Mouse (Mus musculus) embryonic stem cell, embryonic (primary cell): ENCODE data around the gene Hist1h4f.
"Not testable (repeated sequence)": the region's sequence is repeated elsewhere in the genome, so short reads cannot be mapped to it uniquely, and the experiment has no call there.

Experiments used
- CTCF ChIA-PET, 4 experiments: fragments of 300-600 bp in 2 of 4; fragments of 350-600 bp in 2 of 4; sonication (Branson Sonifier 250); formaldehyde crosslinking; loops; one replicate each; lab custom pipeline; 2022; ENCODE audit warnings: inconsistent platforms in 2 of 4; lab: Charles Lee
- POLR2A ChIA-PET, 4 experiments: fragments of 300-600 bp in 2 of 4; fragments of 350-600 bp in 2 of 4; sonication (Branson Sonifier 250); formaldehyde crosslinking; loops; one replicate each; lab custom pipeline; 2022; ENCODE audit warnings: antibody characterized with exemption in 4 of 4, inconsistent platforms in 1 of 4; lab: Charles Lee

Hist1h4f gene

DNA sequence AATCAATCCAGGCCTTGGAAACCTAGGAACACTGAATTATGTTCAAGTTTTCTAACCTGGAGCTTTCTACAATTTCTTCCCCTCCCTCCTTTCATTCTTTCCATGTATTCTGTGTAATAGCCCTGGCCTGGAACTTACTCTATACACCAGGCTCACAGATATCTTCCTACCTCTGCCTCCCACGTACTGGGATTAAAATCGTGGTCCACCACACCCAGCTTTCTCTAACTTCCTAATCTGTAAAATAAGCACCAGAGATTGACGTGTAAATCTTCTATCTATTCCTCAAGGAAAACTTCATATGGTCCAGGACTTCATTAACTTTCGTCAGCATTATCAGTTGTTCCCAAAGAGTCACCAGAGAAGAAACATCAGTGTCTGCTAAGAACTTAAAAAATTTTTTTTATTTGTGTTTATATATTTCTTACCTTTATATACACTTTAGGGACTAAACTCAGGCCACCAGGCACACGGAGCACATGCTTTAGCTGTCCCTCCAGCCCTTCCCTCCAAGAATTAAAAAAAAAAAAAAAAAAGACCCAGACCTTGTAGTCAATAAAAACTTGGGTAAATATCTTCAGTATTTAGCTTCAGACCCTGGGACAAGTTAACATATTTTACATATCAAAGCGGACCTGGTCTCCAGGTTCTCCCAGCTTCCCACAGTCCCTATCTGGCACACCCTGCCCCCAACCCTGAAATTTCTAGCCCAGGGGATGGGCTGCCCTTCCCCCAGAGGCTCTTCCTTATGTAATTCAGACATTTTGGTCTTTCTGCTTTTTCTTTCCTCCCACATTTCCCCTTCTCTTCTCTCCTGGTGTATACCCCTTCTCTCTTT is 31.0 kb upstream of the Hist1h4f start:
- ChIA-PET POLR2A (interaction anchor here (0.5 to 29.6 kb wide), 130 partner anchors 2 to 1865 kb away, joined by 3 to 794 read pairs (median 6); partner anchors contain the start of genes Hist1h1e (in 4 of the 4), Hist1h2ac (in 4 of the 4), Hist1h2ae (in 4 of the 4) and Hist1h2bc (in 4 of the 4)), CTCF (interaction anchor here in 3 of 4 experiments (0.6 to 1.8 kb wide), 3 partner anchors 12 to 181 kb away, joined by 3 to 7 read pairs (median 4); no protein-coding TSS in a partner anchor)

DNA sequence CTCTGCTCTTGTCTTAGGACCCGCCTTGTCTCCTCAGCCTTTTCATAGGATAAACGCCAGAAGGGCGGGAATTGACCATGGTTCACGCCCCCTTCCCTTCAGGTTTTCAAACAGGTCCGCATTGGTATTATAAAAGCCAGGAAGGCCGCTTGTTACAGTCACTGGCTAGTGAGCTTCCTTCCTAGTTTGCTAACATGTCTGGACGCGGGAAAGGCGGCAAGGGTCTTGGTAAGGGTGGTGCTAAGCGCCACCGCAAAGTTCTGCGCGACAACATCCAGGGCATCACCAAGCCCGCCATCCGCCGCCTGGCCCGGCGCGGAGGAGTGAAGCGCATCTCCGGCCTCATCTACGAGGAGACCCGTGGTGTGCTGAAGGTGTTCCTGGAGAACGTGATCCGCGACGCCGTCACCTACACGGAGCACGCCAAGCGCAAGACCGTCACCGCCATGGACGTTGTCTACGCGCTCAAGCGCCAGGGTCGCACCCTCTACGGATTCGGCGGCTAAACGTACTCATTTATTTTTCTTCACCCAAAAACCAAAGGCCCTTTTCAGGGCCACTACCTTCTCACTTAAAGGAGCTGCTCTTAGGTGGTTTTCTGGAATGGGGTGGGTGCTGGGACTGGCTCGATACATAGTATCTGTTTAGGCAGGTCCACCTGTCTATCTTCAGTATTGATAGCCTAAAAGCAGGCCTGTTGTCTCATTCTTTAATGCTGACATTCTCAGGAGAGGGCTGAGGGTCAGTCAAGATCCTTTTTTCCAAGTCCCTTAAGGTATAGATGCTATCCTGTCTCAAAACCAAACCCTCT is 30.2 kb upstream of the Hist1h4f start, which contains the start of gene Hist1h4d:
TSS of gene Hist1h4d (plus strand) at position 191 of the 811 bp plus-strand sequence.
- CTCF ChIA-PET, result interaction anchor here in 2 of 4 experiments (1.0 to 1.8 kb wide), 2 partner anchors 13 to 20 kb away, joined by 4 to 7 read pairs; no protein-coding TSS in a partner anchor
- POLR2A ChIA-PET, result interaction anchor here (0.6 to 29.6 kb wide), 140 partner anchors 1 to 1865 kb away, joined by 3 to 794 read pairs (median 6); partner anchors contain the start of genes Hist1h1e (in 4 of the 4), Hist1h2ac (in 4 of the 4), Hist1h2ae (in 4 of the 4) and Hist1h2af (in 4 of the 4)

DNA sequence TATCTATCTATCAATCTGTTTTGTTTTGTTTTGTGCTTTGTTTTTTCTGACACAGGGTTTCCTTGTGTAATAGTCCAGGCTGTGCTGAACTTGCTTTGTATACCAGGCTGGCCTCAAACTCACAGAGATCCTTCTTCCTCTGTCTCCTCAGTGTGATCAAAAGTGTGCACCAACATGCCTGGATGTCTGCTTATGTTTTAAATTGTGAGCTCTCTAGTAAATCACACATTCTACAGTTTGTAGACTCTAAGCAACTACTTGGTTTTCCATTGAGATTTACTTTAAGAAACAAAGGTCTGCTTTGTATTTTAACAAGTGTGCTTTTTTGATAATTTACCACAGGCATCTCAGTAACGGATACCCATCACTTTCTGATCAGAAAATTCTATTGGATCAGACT is 26.4 kb upstream of the Hist1h4f start:
- POLR2A ChIA-PET, result interaction anchor here in 3 of 4 experiments (0.7 to 28.3 kb wide), 19 partner anchors 7 to 186 kb away, joined by 3 to 794 read pairs (median 19); partner anchors contain the start of genes Hist1h1d (in 2 of the 3), Hist1h2ab (in 2 of the 3), Hist1h2ac (in 2 of the 3) and Hist1h2af (in 2 of the 3)
- CTCF ChIA-PET, result no interaction called here

DNA sequence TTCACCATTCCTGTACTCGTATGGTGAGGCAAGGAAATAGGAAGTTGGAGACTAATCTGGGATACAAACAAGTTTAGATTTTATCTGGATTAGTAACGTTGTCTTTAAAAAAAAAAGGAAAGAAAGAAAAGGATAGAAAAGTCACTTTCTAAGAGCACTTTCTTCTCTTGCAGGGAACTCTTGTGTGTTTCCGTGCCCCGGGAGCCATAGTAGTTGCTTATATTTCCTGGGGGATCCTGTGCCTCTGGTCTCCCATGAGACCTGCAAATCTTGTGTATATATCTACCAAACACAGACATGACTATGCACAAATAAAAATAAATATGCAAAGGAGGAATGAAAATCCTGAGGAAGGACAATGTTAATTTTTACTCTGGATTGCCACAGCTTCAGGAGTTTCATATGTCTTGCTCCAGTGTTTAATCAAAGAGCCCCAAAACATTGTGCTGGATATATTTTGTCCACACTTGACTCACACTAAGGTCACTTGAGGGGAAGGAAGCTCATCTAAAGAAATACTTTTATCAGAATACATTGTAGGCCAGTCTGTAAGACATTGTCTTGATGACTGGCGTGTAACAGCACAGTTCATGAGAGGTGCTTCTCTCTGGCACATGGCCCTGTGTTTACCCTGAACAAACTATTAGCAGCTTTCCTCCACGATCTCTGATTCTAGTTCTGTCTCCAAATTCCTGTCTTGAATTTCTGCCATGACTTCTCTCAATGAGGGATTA is 25.6 kb upstream of the Hist1h4f start:
- POLR2A ChIA-PET, result interaction anchor here (0.6 to 28.3 kb wide), 59 partner anchors 7 to 1823 kb away, joined by 3 to 794 read pairs (median 5); partner anchors contain the start of genes Hist1h2ac (in 3 of the 4), Hist1h2bc (in 3 of the 4), Hist1h1a (in 2 of the 4) and Hist1h1d (in 2 of the 4)

DNA sequence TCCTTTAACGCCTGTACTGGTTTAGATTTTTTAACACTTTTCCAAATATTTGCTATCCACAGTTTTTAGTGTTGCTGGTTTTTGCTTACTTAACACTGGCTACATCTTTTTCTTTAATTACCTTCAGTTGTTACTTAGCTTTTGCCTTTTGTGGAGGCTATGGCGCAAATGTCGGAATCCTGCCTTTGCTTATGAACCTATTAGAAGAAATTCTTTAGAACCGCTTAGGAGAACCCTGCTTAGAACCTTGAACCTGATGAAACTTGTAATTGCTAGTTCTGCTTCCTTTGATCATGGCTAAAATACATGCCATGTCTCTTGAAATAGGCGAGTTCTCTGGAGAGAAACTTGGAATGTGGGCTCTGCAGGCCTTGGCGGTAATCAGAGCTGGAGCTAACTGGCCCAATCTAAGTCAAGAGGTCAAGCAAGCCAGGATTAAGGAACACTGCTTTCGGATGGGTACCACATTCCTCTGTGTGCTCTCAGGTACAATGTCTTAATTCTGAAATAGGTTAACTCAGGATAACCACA is 25.0 kb upstream of the Hist1h4f start:
- POLR2A ChIA-PET, result interaction anchor here (0.6 to 28.3 kb wide), 67 partner anchors 8 to 1823 kb away, joined by 3 to 794 read pairs (median 5); partner anchors contain the start of genes Hist1h2ac (in 3 of the 4), Hist1h2bc (in 3 of the 4), Hist1h1d (in 2 of the 4) and Hist1h2ab (in 2 of the 4)

More for the DNA sequence above, 25.6 kb upstream of the Hist1h4f start:
- CTCF ChIA-PET, result no interaction called here

DNA sequence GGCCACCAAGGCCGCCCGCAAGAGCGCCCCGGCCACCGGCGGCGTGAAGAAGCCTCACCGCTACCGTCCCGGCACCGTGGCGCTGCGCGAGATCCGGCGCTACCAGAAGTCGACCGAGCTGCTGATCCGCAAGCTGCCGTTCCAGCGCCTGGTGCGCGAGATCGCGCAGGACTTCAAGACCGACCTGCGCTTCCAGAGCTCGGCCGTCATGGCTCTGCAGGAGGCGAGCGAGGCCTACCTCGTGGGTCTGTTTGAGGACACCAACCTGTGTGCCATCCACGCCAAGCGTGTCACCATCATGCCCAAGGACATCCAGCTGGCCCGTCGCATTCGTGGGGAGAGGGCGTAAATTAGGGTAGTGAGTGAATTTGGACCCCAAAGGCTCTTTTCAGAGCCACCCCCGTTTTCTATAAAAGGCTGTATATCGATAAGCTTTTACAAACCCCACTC is 24.4 kb upstream of the Hist1h4f start:
- CTCF ChIA-PET, result not testable (repeated sequence)
- POLR2A ChIA-PET, result interaction anchor here (0.6 to 28.3 kb wide), 62 partner anchors 8 to 1822 kb away, joined by 3 to 794 read pairs (median 5); partner anchors contain the start of genes Hist1h2ac (in 3 of the 4), Hist1h2bc (in 3 of the 4), Hist1h1d (in 2 of the 4) and Hist1h2ab (in 2 of the 4)

More for the DNA sequence above, 25.0 kb upstream of the Hist1h4f start:
- CTCF ChIA-PET, result no interaction called here

DNA sequence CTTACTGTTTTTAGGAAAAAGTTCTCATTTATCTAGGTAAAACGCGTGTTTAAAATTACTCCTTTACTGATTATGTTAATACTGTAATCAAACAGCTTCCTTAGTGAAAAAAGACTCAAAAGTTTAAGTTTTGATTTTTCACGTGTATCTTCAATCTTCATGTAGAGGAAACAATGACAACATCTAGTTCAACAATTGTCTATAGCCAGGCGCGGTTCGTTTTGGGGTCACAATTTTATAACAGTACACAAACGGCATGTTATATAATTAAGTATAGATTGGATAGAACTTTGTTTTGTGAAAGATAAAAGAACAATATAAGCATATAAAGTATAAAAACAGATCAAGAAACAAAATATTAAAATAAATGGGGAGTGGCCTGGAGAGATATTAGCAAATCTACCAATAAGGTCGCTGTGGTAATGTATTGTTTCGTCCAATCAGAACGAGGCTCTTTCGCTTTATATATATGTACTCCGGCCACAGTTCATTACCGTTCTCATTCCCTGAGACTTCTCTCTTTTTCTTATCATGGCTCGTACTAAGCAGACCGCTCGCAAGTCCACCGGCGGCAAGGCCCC is 23.9 kb upstream of the Hist1h4f start, which contains the start of gene Hist1h3d:
TSS of gene Hist1h3d (plus strand) at position 493 of the 581 bp plus-strand sequence.
- ChIA-PET POLR2A (interaction anchor here (0.6 to 28.3 kb wide), 50 partner anchors 7 to 1822 kb away, joined by 3 to 794 read pairs (median 6); partner anchors contain the start of genes Hist1h2ac (in 3 of the 4), Hist1h2bc (in 3 of the 4), Hist1h1d (in 2 of the 4) and Hist1h2af (in 2 of the 4)), CTCF (no interaction called here)

DNA sequence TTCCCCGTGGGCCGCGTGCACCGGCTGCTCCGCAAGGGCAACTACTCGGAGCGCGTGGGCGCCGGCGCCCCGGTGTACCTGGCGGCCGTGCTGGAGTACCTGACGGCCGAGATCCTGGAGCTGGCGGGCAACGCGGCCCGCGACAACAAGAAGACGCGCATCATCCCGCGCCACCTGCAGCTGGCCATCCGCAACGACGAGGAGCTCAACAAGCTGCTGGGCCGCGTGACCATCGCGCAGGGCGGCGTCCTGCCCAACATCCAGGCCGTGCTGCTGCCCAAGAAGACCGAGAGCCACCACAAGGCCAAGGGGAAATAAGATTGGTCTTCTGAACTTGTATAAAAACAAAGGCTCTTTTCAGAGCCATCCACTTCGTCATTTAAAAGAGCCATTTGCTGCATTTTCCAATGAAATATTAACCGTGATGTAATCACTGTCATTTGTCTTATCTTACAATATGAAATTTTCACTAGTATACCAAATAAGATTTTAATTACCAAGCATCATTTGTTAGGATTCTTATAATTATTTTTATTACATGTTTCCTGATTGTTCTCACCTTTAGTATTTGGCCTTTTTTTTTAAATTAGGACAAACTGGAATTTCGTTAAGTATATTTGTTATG is 23.2 kb upstream of the Hist1h4f start:
- POLR2A ChIA-PET, result interaction anchor here in 3 of 4 experiments (0.7 to 28.3 kb wide), 23 partner anchors 10 to 1532 kb away, joined by 3 to 794 read pairs (median 50); partner anchors contain the start of genes Hist1h4d (in 3 of the 3), Hist1h4f (in 3 of the 3), Hist1h1d (in 2 of the 3) and Hist1h2ac (in 2 of the 3)

DNA sequence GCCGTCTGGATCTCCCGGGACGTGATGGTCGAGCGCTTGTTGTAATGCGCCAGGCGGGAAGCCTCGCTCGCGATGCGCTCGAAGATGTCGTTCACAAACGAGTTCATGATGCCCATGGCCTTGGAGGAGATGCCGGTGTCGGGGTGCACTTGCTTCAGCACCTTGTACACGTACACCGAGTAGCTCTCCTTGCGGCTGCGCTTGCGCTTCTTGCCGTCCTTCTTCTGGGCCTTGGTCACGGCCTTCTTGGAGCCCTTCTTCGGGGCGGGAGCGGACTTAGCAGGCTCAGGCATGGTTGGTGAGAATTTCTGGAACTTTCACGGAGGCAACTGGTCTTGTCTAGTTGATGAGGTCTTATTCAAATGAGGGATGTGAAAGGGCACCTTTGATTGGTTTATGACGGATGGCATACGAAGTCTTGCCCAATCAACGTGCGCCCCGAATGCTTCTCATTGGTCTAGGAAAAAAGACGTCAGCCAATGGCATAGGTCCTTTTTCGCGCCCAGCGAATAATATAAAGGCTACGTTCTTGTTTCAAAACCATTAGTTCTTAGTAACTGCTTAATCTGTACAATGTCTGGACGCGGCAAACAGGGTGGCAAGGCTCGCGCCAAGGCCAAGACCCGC is 22.6 kb upstream of the Hist1h4f start, which contains the start of the genes Hist1h2bf and Hist1h2ad:
TSS of gene Hist1h2bf (minus strand) at position 299 of the 627 bp plus-strand sequence.
TSS of gene Hist1h2ad (plus strand) at position 484 of the 627 bp plus-strand sequence.
- POLR2A ChIA-PET, result interaction anchor here (0.7 to 22.3 kb wide), 38 partner anchors 10 to 1539 kb away, joined by 3 to 794 read pairs (median 36); partner anchors contain the start of genes Hist1h4f (in 4 of the 4), Hist1h1d (in 3 of the 4), Hist1h2ac (in 3 of the 4) and Hist1h2bc (in 3 of the 4)
- CTCF ChIA-PET, result not testable (repeated sequence)

More for the DNA sequence above, 23.2 kb upstream of the Hist1h4f start:
- CTCF ChIA-PET, result not testable (repeated sequence)

DNA sequence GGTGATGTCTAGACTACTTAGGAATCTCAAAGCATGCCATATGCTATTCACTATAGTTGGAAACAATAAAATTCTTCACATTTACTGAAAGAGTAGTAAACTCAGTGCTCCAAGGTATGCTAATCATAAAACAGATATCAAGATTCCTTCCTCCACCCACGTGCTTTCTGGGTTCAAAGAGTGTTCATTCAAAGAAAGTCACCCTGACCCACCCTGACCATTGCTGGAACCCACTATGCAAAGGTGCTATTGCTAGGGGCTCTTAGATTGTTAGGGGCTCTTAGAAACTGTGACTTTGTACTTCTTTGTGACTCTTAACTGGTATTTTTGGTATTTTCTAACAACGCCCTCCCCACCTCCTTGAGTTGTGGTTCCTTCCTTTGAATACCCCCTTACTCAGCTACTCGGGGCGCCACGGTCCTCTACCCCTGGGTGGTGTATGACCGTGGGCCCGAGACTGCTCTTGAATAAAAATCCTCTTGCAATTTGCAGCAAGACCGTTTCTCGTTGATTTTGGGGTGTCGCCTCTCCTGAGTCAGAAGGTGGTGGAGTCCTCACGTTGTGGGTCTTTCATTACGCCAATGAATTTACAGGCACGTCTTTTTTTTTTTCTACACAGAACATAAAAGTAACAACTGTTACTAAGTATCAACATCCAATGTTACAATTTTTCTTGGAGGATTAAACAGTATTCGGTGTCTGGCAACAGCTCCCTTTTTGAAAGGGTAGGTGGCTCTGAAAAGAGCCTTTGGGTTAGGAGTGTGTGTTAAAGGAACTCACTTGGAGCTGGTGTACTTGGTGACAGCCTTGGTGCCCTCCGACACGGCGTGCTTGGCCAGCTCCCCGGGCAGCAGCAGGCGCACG is 21.8 kb upstream of the Hist1h4f start:
- CTCF ChIA-PET, result not testable (repeated sequence)
- POLR2A ChIA-PET, result interaction anchor here (0.6 to 22.3 kb wide), 55 partner anchors 10 to 1540 kb away, joined by 3 to 794 read pairs (median 23); partner anchors contain the start of genes Hist1h4d (in 4 of the 4), Hist1h4f (in 4 of the 4), Hist1h1c (in 3 of the 4) and Hist1h1d (in 3 of the 4)

DNA sequence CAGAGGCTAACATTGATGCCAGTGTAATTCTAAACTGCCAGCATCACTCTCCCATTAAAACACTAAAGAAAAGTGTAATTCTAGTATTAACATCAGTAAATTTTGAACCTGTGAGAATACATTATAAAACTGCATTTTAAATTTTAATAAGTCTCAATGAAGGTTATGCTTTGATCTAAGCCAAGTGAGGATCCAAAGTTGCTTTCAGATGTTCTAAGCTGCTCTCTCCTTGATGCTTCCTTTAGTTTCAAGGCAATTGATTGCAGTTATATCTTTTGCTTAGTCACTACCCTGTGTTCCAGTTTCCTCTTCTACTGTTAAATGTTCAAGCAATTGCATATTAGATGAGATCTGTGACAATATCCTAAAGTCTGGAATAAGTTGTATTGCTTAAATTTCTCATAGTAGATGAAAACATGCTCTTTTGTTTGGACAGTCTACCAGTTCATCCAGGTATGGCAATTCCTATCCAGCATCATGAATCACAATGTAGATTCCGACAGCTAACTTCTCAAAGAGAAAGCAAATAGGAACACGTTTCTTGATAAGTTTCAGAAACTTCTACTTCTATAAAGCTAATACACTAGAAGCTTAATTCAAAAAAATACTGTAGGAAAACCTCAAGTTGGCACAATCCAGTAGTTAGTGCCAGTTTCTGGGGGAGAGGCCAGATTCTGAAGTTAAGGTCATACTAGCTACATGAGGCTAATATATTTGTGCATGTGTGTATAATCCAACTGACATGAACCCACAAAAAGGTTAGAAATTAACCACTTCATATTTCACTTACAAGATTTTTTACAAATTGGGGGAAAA is 21.0 kb upstream of the Hist1h4f start:
- ChIA-PET CTCF (no interaction called here), POLR2A (interaction anchor here (0.5 to 22.3 kb wide), 70 partner anchors 10 to 1851 kb away, joined by 3 to 794 read pairs (median 16); partner anchors contain the start of genes Hist1h4d (in 4 of the 4), Hist1h1c (in 3 of the 4), Hist1h1d (in 3 of the 4) and Hist1h2ac (in 3 of the 4))

DNA sequence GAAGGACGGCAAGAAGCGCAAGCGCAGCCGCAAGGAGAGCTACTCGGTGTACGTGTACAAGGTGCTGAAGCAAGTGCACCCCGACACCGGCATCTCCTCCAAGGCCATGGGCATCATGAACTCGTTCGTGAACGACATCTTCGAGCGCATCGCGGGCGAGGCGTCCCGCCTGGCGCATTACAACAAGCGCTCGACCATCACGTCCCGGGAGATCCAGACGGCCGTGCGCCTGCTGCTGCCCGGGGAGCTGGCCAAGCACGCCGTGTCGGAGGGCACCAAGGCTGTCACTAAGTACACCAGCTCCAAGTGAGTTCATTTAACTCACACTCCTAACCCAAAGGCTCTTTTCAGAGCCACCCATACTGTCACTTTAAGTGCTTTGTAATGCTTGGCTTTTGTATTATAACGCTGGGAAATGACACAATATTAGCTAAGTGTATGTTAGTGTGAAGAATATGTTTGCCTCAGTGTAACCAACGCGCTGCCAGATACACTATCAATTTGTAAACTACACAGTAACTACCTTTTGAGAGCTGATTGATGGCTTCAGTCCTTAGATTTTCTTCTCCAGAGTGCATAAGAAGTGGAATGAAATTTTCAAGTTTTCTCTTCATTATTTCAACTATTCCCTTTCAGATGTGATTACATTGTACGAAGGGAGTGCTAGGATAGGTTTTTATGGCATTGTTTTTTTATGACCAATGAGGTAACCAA is 20.2 kb upstream of the Hist1h4f start:
- CTCF ChIA-PET, result interaction anchor here in 1 of 4 experiments (0.6 kb wide), 1 partner anchor 38 kb away, joined by 3 read pairs; no protein-coding TSS in a partner anchor
- POLR2A ChIA-PET, result interaction anchor here (0.5 to 22.3 kb wide), 134 partner anchors 9 to 1856 kb away, joined by 3 to 794 read pairs (median 6); partner anchors contain the start of genes Hist1h2ac (in 4 of the 4), Hist1h2bc (in 4 of the 4), Hist1h3e (in 4 of the 4) and Hist1h4d (in 4 of the 4)
